Mouse (Mus musculus): Measurements from ENCODE around the gene Swap70.

The Swap70 gene

DNA sequence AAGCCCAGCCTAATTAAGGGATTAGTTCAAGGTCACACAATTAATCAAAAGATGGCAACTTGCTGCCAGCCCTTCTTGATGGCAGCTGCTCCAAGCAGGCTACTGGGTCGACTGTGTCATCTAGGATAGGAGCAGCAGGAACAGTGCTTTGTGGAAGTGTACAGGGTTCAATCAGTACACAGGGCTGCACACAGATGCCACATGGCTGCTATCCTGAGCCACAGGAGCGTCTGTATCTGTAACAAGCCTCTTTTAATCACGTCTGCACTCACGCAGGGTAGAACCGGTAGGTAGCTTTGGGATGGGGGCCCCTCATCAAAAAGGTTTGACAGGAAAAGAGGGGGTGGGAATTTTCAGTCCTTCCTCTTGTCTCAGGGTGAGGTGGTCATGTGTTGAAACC is 84.8 kb downstream of the Swap70 start:
- DNase-seq (ENCODE audit: low spot score) = no peak

DNA sequence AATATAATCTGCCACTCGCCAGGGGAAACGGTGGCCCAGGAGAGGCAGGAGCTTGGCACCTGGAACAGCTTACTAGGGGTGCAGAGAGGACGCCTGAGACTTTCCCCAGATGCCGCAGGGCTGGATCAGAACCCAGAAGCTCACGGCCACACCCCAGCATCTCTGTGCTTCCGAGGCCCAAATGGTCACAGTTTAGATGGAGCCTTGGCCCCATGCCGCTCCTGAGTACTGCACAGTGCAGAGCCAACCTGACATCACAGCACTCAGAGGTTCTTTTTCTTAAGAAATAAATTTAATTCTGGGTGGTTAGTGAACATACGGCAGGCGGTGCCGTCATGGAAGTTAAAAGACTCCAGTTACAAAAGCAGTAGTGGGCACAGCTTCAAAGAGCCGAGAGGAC is 86.2 kb downstream of the Swap70 start:
- DNase-seq (ENCODE audit: low spot score) = no peak

DNA sequence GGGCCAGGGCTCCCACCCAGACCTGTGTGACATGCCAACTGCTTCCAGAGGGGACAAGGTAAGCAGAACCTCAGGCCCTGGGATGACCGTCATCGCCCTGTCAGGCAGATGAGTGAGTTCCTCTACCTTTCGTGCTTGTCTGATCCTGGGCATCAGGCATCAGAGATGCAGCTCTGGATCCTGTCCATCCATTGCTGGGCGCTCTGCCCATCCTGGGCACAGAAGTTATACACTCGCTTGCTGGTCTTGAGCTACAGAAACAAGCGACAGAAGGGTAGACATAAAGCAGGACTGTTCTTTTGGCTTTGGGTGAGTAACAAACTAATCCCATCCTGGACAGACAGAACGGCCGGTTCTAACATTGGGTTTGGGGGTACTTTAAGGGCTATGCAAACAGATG is 87.7 kb downstream of the Swap70 start:
- DNase-seq (ENCODE audit: low spot score) = no peak

DNA sequence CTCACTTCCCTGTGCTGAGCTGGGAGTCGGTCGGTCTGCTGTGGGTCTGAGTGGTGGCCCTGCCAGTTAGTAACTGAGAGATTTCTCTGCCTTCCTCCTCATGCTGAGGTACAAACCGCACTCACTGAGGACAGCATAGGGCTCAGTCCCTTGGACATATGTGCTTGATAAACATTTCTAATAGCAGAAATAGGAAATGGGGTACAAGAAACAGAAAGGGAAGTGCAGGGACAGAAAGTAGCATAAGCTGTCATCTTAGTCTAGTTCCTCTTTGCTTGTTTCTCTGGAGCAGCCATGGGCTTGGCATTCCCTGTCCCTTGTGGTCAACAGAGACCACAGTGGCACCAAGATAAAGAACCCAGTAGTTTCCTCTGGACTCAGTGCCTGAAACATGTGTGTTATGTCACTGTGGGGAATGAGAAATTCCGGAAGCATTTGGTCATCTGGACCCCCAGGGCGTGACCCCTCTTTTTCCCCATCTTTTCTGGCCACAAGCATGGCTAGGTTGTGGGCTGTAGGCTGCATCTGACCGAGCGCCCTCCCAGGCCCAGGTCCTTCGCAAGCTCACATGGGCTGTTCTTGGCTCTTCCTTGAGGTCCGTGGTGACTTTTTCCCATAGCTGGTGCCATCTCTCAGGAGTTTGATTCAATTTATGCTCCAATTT is 92.0 kb downstream of the Swap70 start:
- no peak for DNase-seq (ENCODE audit: low spot score)

DNA sequence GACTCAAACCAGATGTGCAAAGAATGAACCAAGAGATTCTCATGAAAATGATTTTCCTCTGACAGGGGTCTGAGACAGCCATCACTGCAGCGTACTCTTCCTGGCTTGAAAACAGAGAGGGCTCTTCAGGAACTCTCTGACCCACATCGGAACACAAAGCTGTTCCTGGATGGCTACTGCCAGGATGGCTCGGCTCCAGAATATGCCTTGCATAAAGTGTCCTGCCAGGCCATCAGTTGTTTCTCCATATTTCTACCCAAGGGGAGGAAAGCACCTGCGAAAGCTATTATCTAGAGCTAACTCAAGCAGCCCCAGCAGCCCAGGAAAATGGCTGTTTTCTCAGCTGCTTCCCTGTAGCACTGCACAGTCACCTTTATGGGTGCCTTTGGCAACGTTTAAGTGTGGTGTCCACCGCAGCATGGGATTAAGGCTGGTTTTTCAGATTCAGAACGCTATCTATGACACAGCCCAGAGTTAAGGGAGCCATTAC is 92.9 kb downstream of the Swap70 start:
- no peak for DNase-seq (ENCODE audit: low spot score)

DNA sequence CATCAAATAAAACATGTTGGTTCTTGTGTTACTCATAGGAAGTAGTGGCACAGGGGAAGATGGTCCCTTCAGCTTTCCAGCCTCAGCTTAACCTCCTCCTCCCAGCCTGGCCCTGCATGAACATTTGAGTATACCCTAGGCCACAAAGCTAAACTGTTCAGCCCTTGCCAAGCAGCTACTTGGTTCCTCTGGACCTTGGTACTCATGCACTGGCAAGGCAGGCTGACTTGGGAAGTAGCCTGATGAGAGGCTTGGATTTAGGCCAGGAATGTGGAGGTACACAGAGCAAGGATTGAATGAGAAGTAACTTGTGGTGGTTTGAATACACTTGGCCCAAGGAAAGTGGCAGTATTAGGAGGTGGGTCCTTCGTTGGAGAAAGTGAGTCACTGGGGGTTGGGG is 93.8 kb downstream of the Swap70 start:
- DNase-seq (ENCODE audit: low spot score) = no peak

DNA sequence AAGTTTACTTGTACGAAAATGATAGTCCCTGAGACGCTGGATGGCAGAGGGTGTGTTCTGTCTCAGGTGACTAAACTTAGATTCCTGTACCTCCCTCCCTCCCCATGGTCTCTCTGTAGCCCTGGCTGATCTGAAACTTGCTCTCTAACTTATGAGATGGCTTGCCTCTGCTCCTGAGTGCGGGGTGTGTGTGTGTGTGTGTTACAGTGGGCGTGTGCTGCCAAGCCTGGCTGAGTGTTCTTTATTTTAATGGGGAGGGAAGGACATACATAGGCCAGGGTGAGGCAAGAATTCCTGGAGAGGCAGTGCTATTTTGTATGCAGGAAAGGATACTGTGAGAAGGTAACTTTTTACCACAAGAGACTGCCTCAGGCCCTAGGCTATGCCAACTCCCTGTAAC is 95.9 kb downstream of the Swap70 start:
- DNase-seq (ENCODE audit: low spot score) = no peak

DNA sequence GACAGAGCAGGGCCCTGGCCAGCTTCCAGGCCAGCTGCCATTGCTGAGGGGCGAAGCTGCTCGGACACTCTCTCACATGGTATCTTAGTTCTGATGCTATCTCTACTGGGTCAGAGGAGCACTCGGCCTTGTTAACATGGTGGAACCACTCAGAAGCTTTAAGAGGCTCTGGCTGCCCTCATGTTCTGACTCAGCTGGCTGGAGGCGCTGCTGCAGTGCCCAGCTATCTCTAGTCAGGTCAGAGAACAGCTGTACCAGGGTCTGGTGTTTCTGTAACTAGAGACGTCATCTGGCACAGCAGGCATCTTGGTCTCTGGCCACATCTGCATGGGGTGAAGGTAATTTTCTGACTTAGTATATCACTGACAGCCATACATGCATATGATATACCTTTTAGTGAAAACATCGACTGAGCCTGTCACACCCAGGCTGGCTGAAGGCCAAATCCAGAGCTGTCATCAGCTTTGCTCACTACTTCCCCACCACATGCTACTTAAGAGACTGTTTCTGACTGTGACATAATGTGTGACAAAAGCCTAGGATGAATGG is 97.5 kb downstream of the Swap70 start:
- no peak for DNase-seq (ENCODE audit: low spot score)

DNA sequence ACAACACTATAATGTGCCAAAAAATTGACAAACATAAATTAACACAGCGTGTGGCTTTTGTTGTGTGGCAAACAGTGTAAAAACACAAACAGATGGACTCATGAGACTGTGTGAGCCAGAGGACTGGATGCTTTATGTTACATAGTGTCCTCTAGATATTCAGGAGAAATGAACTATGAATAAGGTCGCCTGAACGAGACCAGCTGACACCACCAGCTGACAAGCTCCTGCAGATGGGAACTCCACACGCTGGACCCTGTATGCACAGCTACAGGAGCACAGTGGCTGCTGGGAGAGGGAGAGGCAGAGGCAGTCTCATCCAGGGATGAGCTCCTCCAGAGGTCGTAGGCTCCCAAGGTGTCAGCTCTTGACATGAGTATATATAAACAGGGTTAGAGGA is 99.6 kb downstream of the Swap70 start:
- no peak for DNase-seq (ENCODE audit: low spot score)

DNA sequence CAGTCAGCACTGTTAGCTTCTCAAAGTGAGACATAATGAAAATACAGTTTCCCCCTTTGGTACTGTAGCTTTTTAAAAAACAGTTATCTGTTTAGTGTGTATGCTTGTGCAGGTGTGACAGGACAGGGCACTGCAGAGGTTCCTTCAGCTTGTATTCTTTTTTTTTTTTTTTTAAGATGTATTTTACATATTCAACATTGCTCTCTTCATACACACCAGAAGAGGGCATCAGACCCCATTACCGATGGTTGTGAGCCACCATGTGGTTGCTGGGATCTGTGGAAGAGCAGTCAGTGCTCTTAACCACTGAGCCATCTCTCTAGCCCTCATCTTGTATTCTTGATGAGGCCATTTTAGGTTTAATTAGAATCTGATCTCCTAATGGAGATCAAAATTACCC is 103.3 kb downstream of the Swap70 start:
- no peak for DNase-seq (ENCODE audit: low spot score)

DNA sequence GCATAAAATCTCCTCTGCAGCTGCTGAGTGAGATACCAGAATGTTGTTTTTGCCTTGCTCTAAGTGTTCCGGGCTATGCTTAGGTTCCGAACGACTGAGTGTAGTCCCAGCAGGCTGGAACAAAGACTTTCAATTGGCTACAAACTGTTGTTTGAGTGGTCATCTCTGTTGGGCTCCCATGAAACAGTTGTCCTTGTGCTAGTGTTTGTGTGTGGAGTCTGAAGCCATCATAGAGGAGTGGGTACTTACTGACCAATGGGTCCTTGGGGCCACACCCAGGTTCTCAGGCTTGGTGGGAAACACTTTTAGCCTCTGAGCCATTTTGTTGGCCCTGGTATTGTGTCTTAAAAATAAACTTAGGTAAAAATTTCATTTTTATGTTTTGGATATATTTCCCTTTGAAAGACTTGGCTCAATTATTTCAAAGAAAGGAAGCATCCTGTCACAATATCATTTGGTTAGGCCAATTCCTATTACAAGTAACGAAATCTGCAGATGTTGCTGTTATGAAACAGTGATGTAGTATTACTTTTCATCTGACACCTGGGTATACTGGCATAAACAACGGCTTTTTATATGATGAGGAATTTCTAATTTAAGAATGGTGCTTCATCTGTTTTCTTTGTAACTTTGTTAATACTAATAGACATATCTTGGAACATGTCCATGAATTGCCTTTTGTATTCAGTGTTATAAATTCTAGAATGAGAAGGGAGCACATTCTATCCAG is 104.0 kb downstream of the Swap70 start:
- no peak for DNase-seq (ENCODE audit: low spot score)
